Mouse (Mus musculus) right cerebral cortex, adult 2 months (tissue): ENCODE measurements around the gene Zan.

ENCODE experiments used
- DNase-seq, 2 experiments: peaks; one replicate each; pipeline ENCODE4 v3.0.0; 2021 to 2022; ENCODE audit warnings: low spot score in 2 of 2

Gene Zan

GRCm38 (mm10) chr5:137332857-137333511 lies 143.9 kb downstream of the Zan start:
- no peak for DNase-seq

- DNase-seq, result no peak
Observed at GRCm38 (mm10) chr5:137330910-137331309, 146.0 kb downstream of the Zan start.
